Mouse (Mus musculus): ENCODE data around the gene Nptn. TPM values are rescaled to one million over a fixed set of nuclear protein-coding genes. Genes with fewer than 3 reads are reported as not detected.
A peak's percentile ranks its signal among the peaks of the same experiment; 100 is the strongest.

The Nptn gene
- polyA plus RNA-seq (2012; rRNA removed) = 499 and 524 TPM in 2 replicates

GRCm38 (mm10) chr9:58581958-58582540, at the start of gene Nptn:
Gene Nptn, plus strand, starts transcription at chr9:58582240.
- peak; percentile 56 for DNase-seq (ENCODE audit: low read depth)

DNA sequence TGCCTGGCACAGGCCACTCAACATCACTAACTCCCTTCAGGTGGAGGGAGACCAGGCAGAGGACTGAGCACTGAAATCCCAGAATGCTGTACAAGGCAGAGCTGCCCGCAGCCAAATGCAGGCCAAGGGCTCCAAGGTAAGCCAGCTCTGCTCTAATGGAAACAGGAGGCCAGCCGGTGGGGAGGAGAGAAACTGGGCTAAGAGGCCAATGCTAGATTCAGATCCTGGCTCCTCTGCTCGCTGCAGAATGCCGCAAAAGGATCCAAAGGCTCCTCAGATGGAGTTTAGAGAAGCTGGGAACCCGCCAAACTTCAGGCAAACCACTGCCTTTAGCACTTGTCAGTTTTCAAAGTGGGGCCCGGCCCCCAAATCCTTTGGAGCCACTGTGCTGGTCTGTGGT, 48.7 kb upstream of the Nptn start:
- no peak for DNase-seq (ENCODE audit: low read depth)

GRCm38 (mm10) chr9:58534766-58535165, 47.3 kb upstream of the Nptn start:
- no peak for DNase-seq (ENCODE audit: low read depth)

DNA sequence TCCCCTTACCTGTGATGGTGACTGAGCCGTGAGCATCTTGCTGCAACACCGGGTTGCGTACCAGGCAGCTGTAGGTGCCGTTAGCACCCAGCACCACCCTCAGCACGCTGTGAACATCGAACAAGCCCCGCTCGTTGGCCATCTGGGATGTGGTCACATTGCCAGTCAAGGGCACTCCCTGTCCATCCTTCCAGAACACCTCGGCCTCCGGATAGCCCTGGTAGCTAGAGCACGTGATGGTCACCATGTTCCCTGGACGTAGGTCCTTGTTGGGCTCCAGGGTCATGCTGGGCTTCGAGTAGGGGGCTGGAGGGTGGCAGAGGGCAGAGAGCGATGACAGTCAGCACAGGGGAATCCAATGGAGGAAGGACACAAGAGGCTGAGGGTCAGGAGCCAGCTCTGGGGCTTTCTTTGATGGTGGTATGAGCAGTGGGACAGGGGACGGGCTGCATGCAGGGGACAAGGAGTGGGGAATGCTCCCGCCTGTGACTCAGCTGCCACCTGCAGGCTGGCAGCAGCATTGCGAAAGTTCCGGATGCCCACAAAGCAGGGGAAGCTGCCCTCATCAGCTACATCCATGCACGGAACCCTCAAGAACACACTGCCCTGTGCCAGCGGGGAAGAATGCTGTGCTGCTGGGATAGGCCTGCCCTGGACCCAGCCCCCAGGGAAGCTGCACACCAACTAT, 46.4 kb upstream of the Nptn start:
- no peak for DNase-seq (ENCODE audit: low read depth)

DNA sequence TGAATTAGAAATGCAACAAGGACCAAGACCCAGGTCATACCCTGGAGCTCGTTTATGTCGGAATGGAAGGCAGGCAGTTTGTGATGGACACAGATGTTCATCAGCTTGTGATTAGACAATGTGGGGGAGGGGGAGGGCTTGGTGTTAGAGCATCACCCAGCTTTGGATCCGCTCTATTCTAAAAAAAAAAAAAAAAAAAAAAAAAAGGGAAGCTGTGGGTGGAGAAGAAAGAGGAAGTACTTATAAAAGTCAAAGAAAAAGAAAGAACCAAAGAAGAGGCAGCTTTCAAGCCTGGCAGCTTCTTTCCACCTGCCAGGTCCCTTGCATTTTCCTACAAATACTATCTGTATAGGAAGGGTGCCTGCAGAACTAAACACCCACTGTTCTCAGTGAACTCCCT, 44.3 kb upstream of the Nptn start:
- DNase-seq (ENCODE audit: low read depth) = no peak

DNA sequence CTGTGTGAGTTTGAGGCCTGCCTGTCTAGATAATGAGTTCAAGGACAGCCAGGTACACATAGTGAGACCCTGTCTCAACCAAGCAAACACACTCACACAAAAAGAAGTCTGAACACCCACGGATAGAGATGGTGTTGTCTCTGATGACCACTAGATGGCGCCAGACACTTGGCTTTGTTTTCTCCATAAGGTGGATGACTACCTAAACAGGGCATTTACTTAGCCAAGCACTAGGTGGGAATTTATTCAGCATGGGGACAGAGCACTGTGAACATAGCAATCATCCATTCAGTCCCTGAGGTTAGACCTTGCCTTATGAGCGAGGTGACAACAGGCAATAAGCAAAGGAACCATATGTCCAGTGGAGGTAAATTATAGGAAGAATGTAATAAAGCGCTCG, 42.2 kb upstream of the Nptn start:
- no peak for DNase-seq (ENCODE audit: low read depth)

DNA sequence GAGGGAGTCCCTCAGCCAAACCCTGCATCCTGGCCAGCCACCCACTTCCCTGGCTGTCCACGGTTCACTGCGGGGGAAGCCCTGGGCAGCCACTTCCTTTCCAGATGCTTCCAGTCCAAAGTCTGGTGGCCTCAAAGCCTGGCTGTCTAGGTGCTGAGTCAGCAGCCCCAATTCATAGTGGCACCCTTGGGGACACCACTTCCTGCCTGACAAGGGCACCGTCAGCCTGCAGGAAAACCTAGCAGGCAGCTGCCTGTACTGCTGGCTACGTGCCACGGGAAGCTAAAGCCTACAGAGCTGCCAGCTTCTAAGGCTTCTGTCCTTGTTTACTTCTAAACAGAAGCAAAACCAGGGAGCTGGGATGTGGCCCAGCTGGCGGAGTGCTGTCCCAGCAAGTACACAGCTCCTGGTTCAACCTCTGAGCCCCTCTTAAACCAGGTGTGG, 40.1 kb upstream of the Nptn start:
- DNase-seq (ENCODE audit: low read depth) = no peak

DNA sequence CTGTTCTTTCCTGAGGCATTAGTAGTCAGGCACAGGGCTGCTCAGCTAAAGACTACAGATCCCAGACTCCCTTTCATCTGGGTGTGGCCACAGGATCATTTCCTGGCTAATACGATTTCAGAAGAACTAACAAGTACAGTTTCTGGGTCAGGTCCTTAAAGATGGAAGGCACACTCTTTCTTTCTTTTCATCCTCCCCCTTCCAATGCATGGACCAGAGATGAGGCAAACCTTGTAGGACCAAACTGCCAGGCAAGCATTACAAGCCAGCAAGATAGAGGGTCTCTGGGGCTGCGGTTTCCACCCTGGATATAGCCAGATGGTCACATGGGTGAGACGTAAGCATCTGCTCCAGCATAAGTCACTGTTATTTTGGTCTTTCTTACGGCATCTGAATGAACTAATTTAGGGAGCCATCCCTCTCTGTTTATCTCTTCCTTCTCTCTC, 37.1 kb upstream of the Nptn start:
- DNase-seq (ENCODE audit: low read depth) = no peak

GRCm38 (mm10) chr9:58545428-58545827, 36.6 kb upstream of the Nptn start:
- DNase-seq (ENCODE audit: low read depth) = no peak

GRCm38 (mm10) chr9:58546630-58547360, 35.2 kb upstream of the Nptn start:
- DNase-seq (ENCODE audit: low read depth) = no peak

GRCm38 (mm10) chr9:58548897-58549296, 33.1 kb upstream of the Nptn start:
- DNase-seq (ENCODE audit: low read depth) = no peak

DNA sequence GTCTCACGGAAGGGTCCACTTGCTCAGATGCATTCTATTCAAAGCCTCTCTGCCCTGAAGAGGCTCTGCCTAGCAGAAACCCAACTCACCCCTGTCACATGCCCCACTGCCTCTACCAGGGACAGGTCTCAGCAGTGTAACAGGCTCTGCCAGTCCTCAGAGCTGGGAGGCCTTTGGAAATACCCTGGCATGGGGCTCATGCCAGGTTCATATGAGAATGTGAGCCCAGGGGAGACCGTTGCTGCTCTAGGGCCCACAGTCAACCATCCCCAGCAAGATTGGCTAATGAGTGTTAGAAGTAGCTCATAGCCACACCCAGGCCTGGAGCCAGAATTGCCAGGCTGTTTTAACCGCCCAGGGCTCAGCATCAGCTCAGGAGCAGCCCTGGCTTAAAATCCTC, 32.3 kb upstream of the Nptn start:
- no peak for DNase-seq (ENCODE audit: low read depth)

DNA sequence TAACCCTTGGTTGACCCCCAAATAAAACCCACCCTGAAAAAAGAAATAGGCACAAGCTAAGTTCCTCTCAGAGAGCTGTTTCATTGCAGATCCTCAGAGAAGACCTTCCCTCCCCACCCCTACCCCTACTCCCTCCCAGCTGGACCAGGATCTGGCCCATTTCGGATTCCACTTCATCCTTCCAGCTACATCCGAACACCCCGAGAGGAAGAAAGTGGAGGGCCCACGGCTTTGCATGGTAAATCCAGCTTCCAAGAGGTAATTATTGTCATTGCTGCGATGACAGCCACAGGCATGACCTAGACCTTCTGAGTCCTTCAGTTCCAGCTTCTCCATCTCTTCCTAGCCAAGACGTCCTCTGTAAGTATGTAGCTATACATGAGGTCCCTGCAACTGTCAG, 31.1 kb upstream of the Nptn start:
- DNase-seq (ENCODE audit: low read depth) = no peak

DNA sequence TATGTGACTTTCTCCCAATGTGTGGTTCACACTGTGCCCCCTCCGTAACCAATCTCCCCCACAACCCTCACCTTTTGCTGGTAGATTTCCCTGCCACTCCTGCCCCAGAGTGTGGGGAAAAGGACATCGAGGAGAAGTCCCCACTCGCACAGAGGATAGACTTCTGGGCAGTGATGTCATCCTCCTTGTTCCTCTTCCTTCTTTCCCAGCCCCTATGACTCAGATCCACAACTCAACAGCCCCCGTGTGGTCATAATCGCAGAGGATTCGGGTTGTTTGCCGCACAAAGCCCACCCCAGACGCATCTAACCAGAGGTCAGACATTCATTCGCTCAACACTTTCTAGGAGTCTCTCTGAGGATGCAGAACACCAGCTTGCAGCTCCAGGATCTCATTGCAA, 30.0 kb upstream of the Nptn start:
- DNase-seq (ENCODE audit: low read depth) = no peak

- no peak for DNase-seq (ENCODE audit: low read depth)
Measured at GRCm38 (mm10) chr9:58554056-58554907, 27.8 kb upstream of the Nptn start.

GRCm38 (mm10) chr9:58554908-58555684, 26.9 kb upstream of the Nptn start, which contains the start of gene Cd276:
Gene Cd276, minus strand, starts transcription at chr9:58555437.
- no peak for DNase-seq (ENCODE audit: low read depth)

- no peak for DNase-seq (ENCODE audit: low read depth)
Measured at GRCm38 (mm10) chr9:58555685-58556414, 26.2 kb upstream of the Nptn start.

GRCm38 (mm10) chr9:58556627-58557026, 25.4 kb upstream of the Nptn start:
- DNase-seq (ENCODE audit: low read depth) = no peak

- DNase-seq (ENCODE audit: low read depth) = no peak
Measured at GRCm38 (mm10) chr9:58557457-58558455, 24.3 kb upstream of the Nptn start.
